Mouse (Mus musculus) lung, postnatal 4 days (tissue): ENCODE measurements around the gene Myo1f.
A peak's percentile ranks its signal among the peaks of the same experiment; 100 is the strongest.
"Not testable (repeated sequence)": the region's sequence is repeated elsewhere in the genome, so short reads cannot be mapped to it uniquely, and the experiment has no call there.

Experiments
- DNase-seq, 2 experiments: peaks; one replicate each; pipeline ENCODE4 v3.0.0; 2021

Myo1f gene

DNA sequence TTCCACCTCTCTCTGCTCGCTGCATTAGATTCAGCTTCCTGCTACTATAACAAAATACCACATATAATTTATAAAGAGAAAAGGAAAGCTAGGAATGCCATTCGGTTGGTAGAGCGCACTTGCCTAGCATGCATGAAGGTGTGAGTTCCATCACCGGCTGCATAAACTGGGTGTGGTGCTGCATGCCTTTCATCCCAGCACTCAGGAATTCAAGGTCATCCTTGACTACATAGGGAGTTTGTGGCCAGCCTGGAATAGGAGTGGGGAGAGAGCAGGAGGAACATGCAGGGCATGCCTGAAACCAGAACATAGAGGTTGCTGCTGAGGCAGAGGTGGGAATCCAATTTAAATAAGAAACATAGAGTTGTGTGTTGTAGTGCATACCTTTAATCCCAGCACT, 28.6 kb downstream of the Myo1f start:
- DNase-seq: no peak

DNA sequence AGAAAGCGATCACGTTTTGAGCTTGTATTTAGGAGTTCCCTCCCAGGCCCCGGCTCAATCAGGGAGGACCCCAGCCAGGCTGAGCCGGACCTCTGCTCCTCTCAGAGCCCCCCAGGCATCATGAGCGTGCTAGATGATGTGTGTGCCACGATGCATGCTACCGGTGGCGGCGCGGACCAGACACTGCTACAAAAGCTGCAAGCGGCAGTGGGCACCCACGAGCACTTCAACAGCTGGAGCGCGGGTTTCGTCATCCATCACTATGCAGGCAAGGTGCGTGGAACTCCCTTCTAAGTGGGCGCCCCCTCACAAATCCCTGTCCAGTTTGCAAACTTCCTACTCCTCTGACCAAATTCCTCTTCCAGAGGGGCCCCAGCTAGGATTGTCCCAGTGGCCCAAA, 30.5 kb downstream of the Myo1f start:
- DNase-seq: no peak

- DNase-seq: no peak
These were observed 41.8 kb downstream of the Myo1f start for GRCm38 (mm10) chr17:33597271-33597670.

GRCm38 (mm10) chr17:33598506-33598905, 43.0 kb downstream of the Myo1f start:
- DNase-seq: no peak

GRCm38 (mm10) chr17:33599836-33600475, 44.4 kb downstream of the Myo1f start:
- DNase-seq: no peak

DNA sequence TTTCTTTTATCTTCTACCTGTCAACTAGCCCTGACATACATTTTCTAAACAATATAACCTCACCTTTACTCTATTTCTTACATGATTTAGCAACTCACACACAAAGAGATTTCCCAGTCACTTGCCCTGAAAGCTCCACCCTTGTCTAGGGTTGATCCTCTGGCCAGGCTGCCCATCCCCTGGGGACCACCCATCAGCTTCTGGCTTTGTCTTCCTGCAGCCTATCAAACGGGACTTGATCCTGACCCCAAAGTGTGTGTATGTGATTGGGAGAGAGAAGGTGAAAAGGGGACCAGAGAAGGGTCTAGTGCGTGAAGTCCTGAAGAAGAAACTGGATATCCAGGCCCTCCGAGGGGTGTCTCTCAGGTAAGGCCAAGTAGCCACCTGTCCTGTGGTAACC, 45.3 kb downstream of the Myo1f start:
- DNase-seq: no peak

- DNase-seq: no peak
These were observed 46.4 kb downstream of the Myo1f start for GRCm38 (mm10) chr17:33601947-33602346.

- DNase-seq: no peak
These were observed 51.8 kb downstream of the Myo1f start for GRCm38 (mm10) chr17:33607273-33607672.

DNA sequence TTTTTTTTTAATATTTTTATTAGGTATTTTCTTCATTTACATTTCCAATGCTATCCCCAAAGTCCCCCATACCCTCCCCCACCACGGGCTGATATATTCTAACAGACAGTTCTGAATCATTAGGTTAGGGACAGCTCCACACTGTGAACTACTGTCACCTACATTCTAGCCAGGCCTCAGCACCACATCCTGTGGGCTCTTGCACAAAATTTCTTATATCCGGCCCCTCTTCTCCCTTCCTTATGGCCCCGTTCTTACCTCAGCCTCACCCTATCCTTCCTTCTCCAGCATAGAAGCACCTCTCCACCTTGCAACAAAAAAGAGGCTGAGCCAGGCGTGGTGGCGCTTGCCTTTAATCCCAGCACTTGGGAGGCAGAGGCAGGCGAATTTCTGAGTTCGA, 55.0 kb downstream of the Myo1f start:
- DNase-seq: no peak

GRCm38 (mm10) chr17:33613726-33614125, 58.2 kb downstream of the Myo1f start:
- DNase-seq: not testable (repeated sequence)

DNA sequence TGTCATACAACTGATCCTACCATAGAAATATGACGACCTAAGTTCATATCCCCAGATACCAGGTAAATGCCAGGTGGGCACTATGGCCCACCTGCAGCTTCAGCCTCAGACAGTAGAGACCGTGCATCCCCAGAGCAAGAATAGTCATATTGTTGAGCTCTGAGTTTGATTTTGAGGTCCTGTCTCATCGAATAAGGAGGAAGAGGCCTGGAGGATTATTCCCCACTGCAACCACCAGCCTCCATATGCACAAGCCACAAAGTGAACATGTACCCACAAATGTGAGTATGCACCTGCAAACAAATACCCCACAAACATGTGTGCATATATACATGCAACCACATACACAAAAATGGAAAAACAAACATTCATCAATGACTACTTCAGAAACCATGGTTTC, 71.8 kb downstream of the Myo1f start:
- no peak for DNase-seq

DNA sequence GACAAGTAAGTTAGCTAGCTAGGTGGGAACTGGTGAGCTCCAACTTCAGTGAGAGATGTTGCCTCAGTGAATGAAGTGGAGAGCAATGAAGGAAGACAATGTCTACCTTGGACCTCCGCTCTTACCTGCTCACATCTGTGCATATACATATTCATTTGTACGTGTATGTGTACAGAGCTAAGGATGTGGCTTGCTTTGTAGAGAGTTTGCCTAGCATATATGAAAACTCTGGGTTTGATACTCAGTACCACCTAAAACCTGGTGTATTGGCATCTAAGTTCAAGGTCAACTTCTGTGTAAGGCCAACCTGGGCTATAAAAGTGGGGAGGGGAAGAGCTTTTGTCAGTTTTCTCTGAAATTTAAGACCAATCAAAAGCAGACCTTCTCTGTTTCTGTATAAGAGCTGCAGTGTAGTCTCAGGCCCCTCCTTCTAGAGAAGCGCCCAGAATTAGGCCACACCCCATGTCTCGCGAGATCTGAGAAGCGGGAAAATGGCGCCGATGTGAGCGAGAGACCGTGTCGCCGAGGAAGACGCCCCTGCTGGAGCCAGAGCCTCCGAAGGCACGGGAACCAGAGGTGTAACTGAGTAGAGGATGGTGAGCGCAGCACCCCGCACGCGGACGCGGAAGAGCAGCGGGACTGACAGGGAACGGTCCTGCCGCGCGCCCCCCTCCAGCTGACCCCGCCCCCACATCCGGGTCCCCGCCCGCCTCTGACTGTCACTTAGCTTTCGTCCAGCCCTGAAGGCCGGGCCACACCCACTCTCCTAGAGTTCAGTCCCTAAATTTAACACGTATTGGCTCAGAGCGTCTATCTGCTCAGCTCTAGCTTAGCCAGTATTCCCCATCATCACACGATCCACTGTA, 73.3 kb downstream of the Myo1f start, which contains the start of gene Zfp414:
Zfp414 (plus strand) TSS at position 470 of the 866 bp plus-strand sequence.
- peak; percentile 92 to 94 for DNase-seq

GRCm38 (mm10) chr17:33629487-33630125, 74.1 kb downstream of the Myo1f start:
- DNase-seq: peak in 1 of 2 experiments; percentile 11

- peak in 1 of 2 experiments; percentile 4 for DNase-seq
These were observed 74.8 kb downstream of the Myo1f start for GRCm38 (mm10) chr17:33630171-33630895.

- DNase-seq: no peak
These were observed 75.7 kb downstream of the Myo1f start for GRCm38 (mm10) chr17:33631236-33631635.

- DNase-seq: peak in 1 of 2 experiments; percentile 3
These were observed 76.3 kb downstream of the Myo1f start for GRCm38 (mm10) chr17:33631796-33632195.

DNA sequence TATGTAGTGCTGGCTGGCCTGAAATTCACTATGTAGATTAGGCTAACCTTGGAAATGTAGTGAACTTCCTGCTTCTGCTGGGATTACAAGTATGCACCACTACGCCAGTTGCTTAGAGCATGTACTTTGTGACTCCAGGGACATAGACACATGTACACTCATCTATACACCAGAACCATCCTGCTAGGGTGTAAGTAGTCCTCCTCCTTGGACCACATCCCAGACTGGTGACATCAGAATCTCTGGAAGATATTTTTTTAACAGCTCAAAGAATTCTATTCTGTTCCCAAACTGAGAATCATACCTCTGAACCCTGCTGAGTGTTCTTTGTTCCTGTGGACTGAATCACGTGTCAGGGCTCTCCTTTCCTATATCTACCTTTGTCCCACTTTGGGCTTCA, 81.5 kb downstream of the Myo1f start:
- peak in 1 of 2 experiments; percentile 9 for DNase-seq

DNA sequence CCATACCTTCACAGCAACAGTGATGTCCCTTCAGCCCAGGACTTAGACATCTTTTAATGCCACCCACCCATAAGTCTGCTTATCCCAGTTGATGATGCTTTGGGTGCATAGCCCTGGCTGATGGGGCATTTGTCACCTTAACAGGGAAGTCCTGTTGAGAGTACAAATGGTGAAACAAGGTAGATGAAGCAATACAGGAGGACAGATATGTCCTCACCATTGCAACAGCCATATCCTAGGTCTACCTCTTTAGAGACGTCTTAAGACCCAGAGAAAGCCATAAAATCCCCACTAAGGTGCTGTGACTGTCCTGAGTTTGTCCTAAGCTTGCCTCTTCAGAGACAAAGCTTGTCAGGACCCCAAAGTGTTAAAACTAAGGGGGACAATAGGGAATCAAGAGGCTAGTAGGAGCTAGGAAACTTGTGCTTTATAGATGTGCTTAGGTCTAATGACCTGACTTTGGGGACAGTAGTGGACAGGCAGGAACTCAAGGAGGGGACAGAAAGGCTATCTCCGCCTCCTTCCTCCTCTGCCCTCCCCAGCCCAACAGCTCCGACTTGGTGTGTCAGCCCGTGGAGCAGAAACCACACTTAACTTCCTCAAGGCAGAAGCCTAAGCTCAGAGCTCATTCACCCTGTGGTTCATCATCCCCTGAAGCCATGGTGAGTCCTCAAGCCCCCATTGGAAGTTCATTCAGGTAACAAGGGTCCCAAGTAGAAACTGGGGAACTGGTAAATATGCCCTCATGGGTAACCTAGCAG, 82.2 kb downstream of the Myo1f start, which contains the start of gene Pram1:
Pram1 (plus strand) TSS at position 541 of the 761 bp plus-strand sequence.
- peak in 1 of 2 experiments; percentile 28 for DNase-seq

DNA sequence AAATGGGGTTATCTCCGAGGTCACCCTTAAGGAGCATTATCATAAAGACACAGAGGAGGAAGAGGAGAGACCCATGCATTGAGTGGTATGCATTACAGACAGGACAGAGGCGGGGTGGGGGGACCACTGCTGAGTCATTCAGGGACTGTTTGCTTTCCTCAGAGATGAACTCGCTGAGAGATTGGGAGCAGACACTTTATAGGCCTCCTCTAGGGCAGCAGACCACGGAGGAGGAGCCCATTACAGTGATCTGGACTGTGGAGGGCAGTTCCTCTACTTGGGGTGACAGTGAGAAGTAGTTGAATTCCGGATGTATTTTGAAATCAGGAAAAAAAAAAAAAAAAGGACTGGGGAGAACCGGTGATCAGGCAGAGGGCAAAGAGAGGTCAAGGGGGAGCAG, 84.2 kb downstream of the Myo1f start:
- DNase-seq: no peak

GRCm38 (mm10) chr17:33644068-33644467, 88.6 kb downstream of the Myo1f start:
- no peak for DNase-seq

- DNase-seq: no peak
These were observed 89.6 kb downstream of the Myo1f start for GRCm38 (mm10) chr17:33645073-33645472.
